Mouse (Mus musculus) kidney, adult 9 months (tissue): ENCODE measurements around the gene Aspa.
A peak's percentile ranks its signal among the peaks of the same experiment; 100 is the strongest.
"Not testable (repeated sequence)": the region's sequence is repeated elsewhere in the genome, so short reads cannot be mapped to it uniquely, and the experiment has no call there.

ENCODE experiments used
- DNase-seq: peaks from one replicate; pipeline ENCODE4 v3.0.0; 2022

The Aspa gene

GRCm38 (mm10) chr11:73329442-73329841 lies at the start of gene Aspa, which contains the start of the genes Gm49340 and Spata22:
Gene Aspa (minus strand): TSS chr11:73329596.
Gene Gm49340 (plus strand): TSS chr11:73329741.
Gene Spata22 (plus strand): TSS chr11:73329741.
- DNase-seq, result no peak

DNA sequence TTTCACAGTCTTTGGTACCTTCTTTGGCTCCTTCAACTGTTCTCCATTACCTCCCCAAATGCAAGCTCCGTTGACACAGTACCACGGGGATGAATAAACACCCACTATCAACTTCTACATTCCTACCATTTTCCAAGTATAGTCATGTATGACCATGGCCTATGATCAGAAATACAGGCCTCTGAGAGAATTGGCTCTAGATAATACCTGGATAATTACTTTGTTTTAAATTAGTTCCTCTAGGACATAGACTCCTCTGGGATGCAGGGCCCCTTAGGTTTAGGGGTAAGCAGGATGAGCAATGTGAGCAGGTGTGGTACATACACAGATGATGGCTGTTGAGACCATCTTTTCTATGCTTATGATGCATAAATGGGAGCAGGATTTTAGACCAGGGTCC lies 41.5 kb upstream of the Aspa start, which contains the start of gene Olfr376:
Gene Olfr376, plus strand, starts transcription at position 301 of the 400 bp plus-strand sequence.
- DNase-seq, result no peak

DNA sequence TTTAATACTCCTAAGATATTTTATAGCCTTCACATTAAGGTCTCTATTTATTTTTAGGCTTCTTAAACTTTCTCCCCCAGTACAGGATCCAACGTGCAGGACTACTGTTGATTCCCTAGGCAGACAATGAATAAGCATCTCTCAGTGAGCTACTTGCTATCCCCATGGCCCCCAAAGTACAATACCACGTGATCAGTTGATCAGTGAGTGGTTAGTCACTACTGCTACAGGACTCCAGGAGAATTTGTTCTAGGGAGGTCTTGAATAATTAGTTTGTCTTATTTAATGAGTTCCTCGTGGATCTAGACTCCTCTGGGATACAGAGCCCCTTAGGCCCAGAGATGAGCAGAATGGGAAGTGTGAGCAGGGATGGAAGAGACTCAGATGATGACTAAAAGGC lies 21.1 kb upstream of the Aspa start, which contains the start of gene Olfr20:
Gene Olfr20, plus strand, starts transcription at position 301 of the 400 bp plus-strand sequence.
- no peak for DNase-seq

DNA sequence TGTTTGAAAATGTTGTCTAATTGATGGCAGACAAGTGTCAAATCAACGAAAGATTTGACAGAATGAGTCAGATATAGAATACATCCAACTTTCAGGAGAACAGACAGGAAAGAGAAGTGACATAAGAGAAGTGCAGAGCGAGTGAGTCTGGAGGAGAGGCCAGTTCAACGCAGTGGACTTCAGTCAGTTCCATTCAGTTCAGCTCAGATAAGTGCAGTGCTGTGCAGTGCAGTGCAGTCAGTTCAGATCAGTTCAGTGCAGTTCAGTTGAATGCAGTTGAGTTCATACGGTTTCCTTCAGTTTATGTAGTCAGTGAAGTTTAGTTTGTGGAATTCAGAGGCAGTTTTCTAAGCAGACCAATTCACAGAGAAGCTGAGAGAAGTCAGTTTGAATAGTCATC lies 7.5 kb upstream of the Aspa start:
- DNase-seq, result no peak

GRCm38 (mm10) chr11:73333357-73333756 lies 4.0 kb upstream of the Aspa start:
- no peak for DNase-seq

DNA sequence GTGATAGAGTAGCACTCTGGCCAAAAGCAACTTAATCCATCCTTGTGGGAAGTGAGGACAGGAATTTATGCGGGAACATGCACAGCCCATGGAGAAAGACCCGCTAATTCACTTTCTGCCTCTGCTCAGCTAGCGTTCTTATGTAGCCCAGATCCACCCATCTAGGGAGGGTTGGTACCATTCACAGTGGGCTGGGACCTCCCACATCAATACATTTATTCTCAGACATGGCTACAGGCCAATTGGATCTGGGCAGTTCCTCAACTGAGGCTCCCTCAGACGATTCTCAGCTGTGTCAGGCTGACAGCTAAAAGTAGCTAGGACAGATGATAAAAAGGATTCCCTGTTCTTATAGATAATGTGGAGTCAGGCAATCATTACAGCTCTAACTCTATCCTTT lies 2.0 kb downstream of the Aspa start:
- DNase-seq, result no peak

DNA sequence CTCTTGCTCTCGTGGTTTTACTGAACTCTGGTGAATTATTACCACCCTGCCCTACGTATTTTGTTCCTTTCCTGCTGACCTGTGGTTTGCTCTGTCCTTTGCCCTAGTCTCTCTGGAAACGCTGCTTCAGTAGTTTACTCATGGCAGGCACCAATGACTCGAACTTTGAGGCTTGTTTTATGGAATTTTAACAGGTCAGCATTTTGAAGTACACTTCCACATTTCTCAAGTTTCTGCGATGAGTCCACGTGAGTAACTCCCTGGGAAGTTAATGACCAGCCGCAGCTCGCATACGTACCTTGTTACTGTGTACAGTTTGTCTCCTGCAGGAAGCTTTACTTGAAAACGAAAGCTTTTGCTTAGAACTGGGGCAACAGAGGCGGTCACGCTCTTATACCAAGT lies 2.9 kb downstream of the Aspa start:
- peak; percentile 95 for DNase-seq

GRCm38 (mm10) chr11:73323906-73324830 lies 5.2 kb downstream of the Aspa start:
- peak; percentile 86 for DNase-seq

- DNase-seq, result not testable (repeated sequence)
Observed at GRCm38 (mm10) chr11:73321064-73321463, 8.3 kb downstream of the Aspa start.

DNA sequence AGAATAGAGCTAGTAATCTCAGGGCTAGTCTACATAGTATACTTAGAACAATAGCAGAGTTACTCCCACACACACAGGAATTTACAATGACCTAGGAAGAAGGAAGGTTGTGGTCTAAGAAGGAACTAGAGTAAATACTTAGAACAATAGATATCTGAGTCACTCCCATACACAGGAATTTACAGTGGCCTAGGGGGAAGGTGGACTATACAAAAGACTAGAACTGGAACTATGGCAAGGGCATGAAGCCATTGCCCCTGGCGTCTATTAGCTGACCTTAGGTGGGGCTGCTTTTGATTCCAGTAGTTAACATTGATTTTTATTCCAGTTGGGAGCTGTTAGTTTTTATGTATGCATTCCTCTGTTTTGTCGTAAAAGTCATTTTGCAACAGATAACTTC lies 10.8 kb downstream of the Aspa start:
- not testable (repeated sequence) for DNase-seq

DNA sequence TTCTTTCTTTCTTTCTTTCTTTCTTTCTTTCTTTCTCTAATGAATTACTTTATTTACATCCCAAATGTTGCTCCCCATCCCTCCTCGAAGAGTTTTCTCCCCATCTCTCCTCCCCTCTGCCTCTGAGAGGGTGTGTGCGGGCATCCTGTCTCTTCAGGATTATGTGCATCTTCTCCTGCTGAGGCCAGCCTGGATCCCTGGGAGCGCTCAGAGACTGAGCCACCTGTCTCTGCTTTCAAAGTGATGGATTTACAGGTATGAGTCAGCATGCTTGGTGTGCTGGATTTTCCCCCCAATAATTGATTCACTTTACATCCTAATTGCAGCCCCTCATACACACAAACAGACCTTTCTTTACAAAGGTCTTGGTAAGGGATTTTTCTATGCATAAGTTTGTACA lies 13.4 kb downstream of the Aspa start:
- DNase-seq, result no peak

GRCm38 (mm10) chr11:73303123-73303522 lies 26.3 kb downstream of the Aspa start:
- DNase-seq, result no peak

- no peak for DNase-seq
Observed at GRCm38 (mm10) chr11:73289621-73290020, 39.8 kb downstream of the Aspa start.

DNA sequence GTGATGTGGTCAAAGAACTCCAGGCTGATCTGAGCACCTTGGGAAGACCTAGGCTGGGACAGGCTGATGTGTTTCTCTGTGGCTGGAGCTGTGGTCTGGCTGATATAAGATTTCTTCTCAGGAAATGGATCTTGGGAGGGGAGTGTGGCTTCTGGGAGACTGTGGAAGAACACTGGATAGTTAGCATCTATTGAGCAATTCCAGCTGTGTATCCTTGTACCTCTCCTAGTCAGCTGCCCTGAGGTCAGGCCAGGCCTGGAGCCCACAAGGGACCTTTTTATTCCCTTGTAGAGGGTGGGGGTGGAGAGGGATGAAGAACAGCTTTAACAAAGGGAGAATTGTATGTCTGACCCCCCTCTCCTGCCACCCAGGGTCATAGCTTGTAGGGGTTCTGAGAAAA lies 45.0 kb downstream of the Aspa start:
- no peak for DNase-seq

- DNase-seq, result no peak
Observed at GRCm38 (mm10) chr11:73283926-73284325, 45.5 kb downstream of the Aspa start.

DNA sequence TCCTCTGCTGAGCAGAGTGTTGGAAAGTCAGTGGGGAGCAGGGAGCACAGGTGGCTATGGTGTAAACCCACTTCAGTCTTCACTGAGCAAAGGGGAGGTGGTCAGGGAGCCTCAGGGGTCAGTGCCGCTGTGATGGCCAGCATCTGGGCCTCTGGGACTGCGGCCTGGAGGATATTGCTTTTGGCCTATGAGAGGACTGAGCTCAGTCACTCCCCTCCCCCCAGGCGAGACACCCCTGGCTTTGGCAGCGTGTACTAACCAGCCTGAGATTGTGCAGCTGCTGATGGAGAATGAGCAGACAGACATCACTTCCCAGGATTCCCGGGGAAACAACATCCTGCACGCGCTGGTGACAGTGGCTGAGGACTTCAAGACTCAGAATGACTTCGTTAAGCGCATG lies 46.0 kb downstream of the Aspa start:
- DNase-seq, result peak; percentile 31

- peak; percentile 67 for DNase-seq
Observed at GRCm38 (mm10) chr11:73281528-73282027, 47.8 kb downstream of the Aspa start.

DNA sequence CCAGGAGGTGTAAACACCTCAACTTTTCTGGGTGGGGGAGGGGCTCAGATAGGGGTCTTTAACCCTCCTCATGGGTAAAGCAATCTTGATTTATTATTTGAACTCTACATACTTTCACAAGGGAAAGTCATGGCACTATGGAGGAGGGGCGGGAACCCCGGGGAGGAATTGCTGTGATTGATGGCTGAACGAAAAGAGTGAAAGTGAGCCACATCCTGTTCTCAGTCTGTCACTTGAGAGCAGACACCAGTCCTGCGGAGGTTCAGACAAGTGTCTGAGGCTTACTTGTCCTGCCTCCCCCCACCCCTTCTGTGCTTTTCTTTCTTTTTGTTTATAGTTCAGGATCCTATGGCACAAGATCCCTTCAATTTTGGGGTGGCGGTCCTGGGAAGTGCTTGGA lies 48.7 kb downstream of the Aspa start:
- no peak for DNase-seq

DNA sequence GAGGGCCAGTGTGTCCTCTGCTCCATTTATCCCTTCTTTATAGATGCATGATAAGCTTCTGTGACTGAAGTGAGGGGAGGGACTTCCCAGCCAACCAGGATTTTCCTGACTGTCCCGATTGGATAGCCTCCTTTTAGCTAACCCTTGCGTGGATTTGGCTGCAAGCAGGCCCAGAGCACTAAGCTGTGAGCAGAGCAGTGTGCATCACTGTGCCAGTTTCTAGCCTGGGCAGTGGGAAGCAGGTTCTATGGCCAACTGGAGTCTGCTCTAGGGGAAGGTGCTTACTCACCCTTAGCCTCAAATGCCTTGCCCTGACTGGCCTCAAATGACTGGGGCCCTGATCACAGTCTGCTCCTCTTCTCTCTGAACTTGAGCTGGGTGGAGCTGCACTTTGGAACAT lies 54.6 kb downstream of the Aspa start:
- DNase-seq, result no peak

GRCm38 (mm10) chr11:73267267-73267666 lies 62.1 kb downstream of the Aspa start, which contains the start of gene Trpv3:
Gene Trpv3 (plus strand): TSS chr11:73267388.
- no peak for DNase-seq

DNA sequence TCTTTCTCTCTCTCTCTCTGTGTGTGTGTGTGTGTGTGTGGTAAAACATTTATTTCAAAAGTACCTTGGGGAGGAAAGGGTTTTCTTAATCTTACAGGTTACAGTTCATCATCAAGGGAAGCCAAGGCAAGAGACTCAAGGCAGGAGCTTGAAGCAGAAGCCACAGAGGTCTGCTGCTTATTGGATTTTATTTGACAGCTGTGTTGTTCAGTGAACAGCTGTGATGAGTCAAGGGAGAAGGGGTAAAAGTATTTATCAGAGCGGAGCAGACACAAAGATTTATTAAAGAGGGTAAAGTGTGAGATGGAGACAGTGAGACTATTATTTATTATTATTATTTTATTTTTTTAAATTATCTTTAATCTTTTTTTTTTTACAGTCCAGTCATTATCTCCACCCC lies 68.0 kb downstream of the Aspa start:
- no peak for DNase-seq

- DNase-seq, result no peak
Observed at GRCm38 (mm10) chr11:73260457-73260856, 68.9 kb downstream of the Aspa start.

GRCm38 (mm10) chr11:73258664-73259063 lies 70.7 kb downstream of the Aspa start:
- DNase-seq, result no peak

GRCm38 (mm10) chr11:73257362-73257945 lies 71.9 kb downstream of the Aspa start:
- DNase-seq, result no peak
